Mouse (Mus musculus) bone marrow macrophage, adult 2 months (primary cell): ENCODE data around the gene Acot2.
"Not testable (repeated sequence)": the region's sequence is repeated elsewhere in the genome, so short reads cannot be mapped to it uniquely, and the experiment has no call there.

Source experiments
- CTCF ChIP-seq: IDR thresholded peaks from 2 replicates; pipeline ENCODE4 v1.5.1; 2012; ENCODE audit warnings: low read depth, mild to moderate bottlenecking, low read length, moderate library complexity
- POLR2A ChIP-seq: IDR thresholded peaks from 2 replicates; pipeline ENCODE4 v1.6.1; 2012; ENCODE audit warnings: mild to moderate bottlenecking, low read depth, low read length, borderline replicate concordance

DNA sequence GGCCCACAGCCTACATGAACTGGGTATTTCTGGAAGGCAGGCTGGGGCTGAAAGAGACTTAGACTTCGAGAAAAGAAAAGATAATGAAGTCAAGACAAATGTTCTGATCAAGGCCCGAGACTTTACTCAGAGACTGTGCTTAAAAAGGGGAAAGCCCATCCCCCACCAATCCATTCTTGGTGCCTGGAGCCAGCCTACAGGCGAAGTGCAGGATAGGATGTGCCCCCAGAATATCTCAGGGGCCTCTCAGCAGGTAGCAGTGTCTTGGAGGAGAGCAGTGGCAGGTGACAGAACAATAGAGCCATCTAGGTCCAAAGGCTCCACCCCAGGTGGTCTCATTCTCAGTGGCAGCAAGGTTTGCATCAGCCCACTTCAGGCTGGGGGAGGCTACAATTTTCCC is 40.7 kb downstream of the Acot2 start:
- TF ChIP-seq POLR2A, CTCF: not testable (repeated sequence)
